In genomic region chr1:33992810-33993209, GRCm38 (mm10) we compare ENCODE assay signal across 28 mouse cellular contexts.
DNase-seq lines count a peak whose midpoint lies in the region; ATAC-seq and TF ChIP-seq lines count a peak whose summit lies in the region.
"Had no signal": no experiment of that assay in that cellular context is flagged by ENCODE, and none has a peak within 500 bp of the region (broad histone marks: within the 10 kb centered on the region; RNA-seq: fewer than 3 reads in every experiment).

No protein-coding gene starts in this region.

- peak; percentile 42; the same call in 1 of the 2 replicates for ATAC-seq in kidney, embryonic 14.5 days (ENCODE audit: low FRiP score, low TSS enrichment)
- peak; percentile 55; the same call in 1 of the 2 replicates for ATAC-seq in kidney, embryonic 16.5 days (ENCODE audit: low FRiP score, low TSS enrichment)
- ATAC-seq in midbrain, embryonic 13.5 days, result no peak
- ATAC-seq: forebrain, embryonic 15.5 days; Patski had no signal

- no peak overlapping the region for H3K27ac ChIP-seq in kidney, adult 2 months (ENCODE audit: insufficient read depth, low read depth, low read length)
- H3K27ac ChIP-seq in kidney, embryonic 14.5 days (ENCODE audit: low read depth, low read length), result no peak overlapping the region
- H3K27ac ChIP-seq in kidney, embryonic 16.5 days (ENCODE audit: low read length), result no peak overlapping the region
- no peak overlapping the region for H3K27ac ChIP-seq in midbrain, embryonic 13.5 days
- H3K27ac ChIP-seq: embryonic facial prominence, embryonic 10.5 days; embryonic facial prominence, embryonic 13.5 days; forebrain, embryonic 12.5 days; forebrain, embryonic 15.5 days; heart, adult 2 months; heart, embryonic 10.5 days; heart, embryonic 13.5 days; hindbrain, embryonic 12.5 days; hindbrain, embryonic 15.5 days had no signal

- 0 out of 2 replicates have a peak, but pooled peaks cover 3% of the 10 kb centered on the region for H3K4me1 ChIP-seq in kidney, adult 2 months (ENCODE audit: control insufficient read depth, insufficient read depth, low read length)
- H3K4me1 ChIP-seq in kidney, embryonic 14.5 days (ENCODE audit: control insufficient read depth, insufficient read depth, low read length), result no peaks in the 10 kb centered on the region
- H3K4me1 ChIP-seq in kidney, embryonic 16.5 days (ENCODE audit: insufficient read depth, low read length), result peaks cover 7% of the 10 kb centered on the region; the same call in 1 of the 2 replicates
- H3K4me1 ChIP-seq in midbrain, embryonic 13.5 days (replicated peaks), result peaks cover 6% of the 10 kb centered on the region; the same call in 1 of the 2 replicates
- H3K4me1 ChIP-seq: forebrain, embryonic 12.5 days; forebrain, embryonic 15.5 days; hindbrain, embryonic 15.5 days had no signal

- H3K4me3 ChIP-seq in kidney, adult 2 months (ENCODE audit: insufficient read depth, low read depth, low read length), result no peak overlapping the region
- H3K4me3 ChIP-seq in kidney, embryonic 14.5 days (ENCODE audit: low read length), result no peak overlapping the region
- no peak overlapping the region for H3K4me3 ChIP-seq in kidney, embryonic 16.5 days (ENCODE audit: low read length)
- H3K4me3 ChIP-seq in midbrain, embryonic 13.5 days (replicated peaks), result no peak overlapping the region
- H3K4me3 ChIP-seq: embryonic facial prominence, embryonic 10.5 days; embryonic facial prominence, embryonic 13.5 days; erythroblast, embryonic 14.5 days; forebrain, embryonic 12.5 days; forebrain, embryonic 15.5 days; heart, adult 2 months; heart, embryonic 10.5 days; heart, embryonic 13.5 days; hindbrain, embryonic 12.5 days; hindbrain, embryonic 15.5 days had no signal

- peak; percentile 65 for DNase-seq in kidney, adult 2 months
- no peak for DNase-seq in kidney, postnatal 4 days
- DNase-seq in kidney, postnatal 10 days, result no peak
- peak; percentile 33 to 47 for DNase-seq in kidney, postnatal 36 days
- DNase-seq in cerebellum, adult 8-10 months, result no peak
- DNase-seq: adrenal gland, postnatal 10 days; adrenal gland, postnatal 36 days; B cell, adult 2 months; cerebellum, adult 18-20 months; cerebellum, adult 9-11 months; cerebellum, postnatal 25 days; gastrocnemius, postnatal 25 days; heart, adult 2 months had no signal

- H3K9ac ChIP-seq in kidney, embryonic 14.5 days (ENCODE audit: low read depth, low read length), result no peak overlapping the region
- H3K9ac ChIP-seq in kidney, embryonic 16.5 days (replicated peaks; ENCODE audit: low read length), result no peak overlapping the region
- H3K9ac ChIP-seq in midbrain, embryonic 13.5 days (replicated peaks), result no peak overlapping the region
- H3K9ac ChIP-seq: embryonic facial prominence, embryonic 13.5 days; forebrain, embryonic 12.5 days; forebrain, embryonic 15.5 days; heart, embryonic 13.5 days; hindbrain, embryonic 12.5 days; hindbrain, embryonic 15.5 days had no signal

- no peaks in the 10 kb centered on the region for H3K9me3 ChIP-seq in kidney, embryonic 14.5 days (ENCODE audit: control insufficient read depth, low read length)
- H3K9me3 ChIP-seq in kidney, embryonic 16.5 days (ENCODE audit: low read length), result no peaks in the 10 kb centered on the region
- no peaks in the 10 kb centered on the region for H3K9me3 ChIP-seq in midbrain, embryonic 13.5 days
- H3K9me3 ChIP-seq: embryonic facial prominence, embryonic 10.5 days; embryonic facial prominence, embryonic 13.5 days; forebrain, embryonic 12.5 days; forebrain, embryonic 15.5 days; G1E; heart, embryonic 10.5 days; heart, embryonic 13.5 days; hindbrain, embryonic 12.5 days; hindbrain, embryonic 15.5 days had no signal

- H3K36me3 ChIP-seq in kidney, adult 2 months (ENCODE audit: control insufficient read depth, insufficient read depth, low read length), result no peaks in the 10 kb centered on the region
- H3K36me3 ChIP-seq in kidney, embryonic 14.5 days (ENCODE audit: control insufficient read depth, insufficient read depth, low read length), result no peaks in the 10 kb centered on the region
- no peaks in the 10 kb centered on the region for H3K36me3 ChIP-seq in kidney, embryonic 16.5 days (ENCODE audit: insufficient read depth, low read length)
- no peaks in the 10 kb centered on the region for H3K36me3 ChIP-seq in midbrain, embryonic 13.5 days
- H3K36me3 ChIP-seq: embryonic facial prominence, embryonic 10.5 days; embryonic facial prominence, embryonic 13.5 days; forebrain, embryonic 12.5 days; forebrain, embryonic 15.5 days; G1E; heart, embryonic 10.5 days; heart, embryonic 13.5 days; hindbrain, embryonic 12.5 days; hindbrain, embryonic 15.5 days had no signal

- TF ChIP-seq CTCF in kidney, adult 2 months (conservative IDR thresholded peaks at IDR 0.05; ENCODE audit: insufficient read depth, insufficient read length, low read depth, low read length), result no peak

- no peak for TF ChIP-seq POLR2A in kidney, adult 2 months (IDR thresholded peaks at IDR 0.05; ENCODE audit: low read depth, low read length)

- H3K4me2 ChIP-seq in kidney, embryonic 14.5 days (replicated peaks; ENCODE audit: low read depth, low read length), result no peak overlapping the region
- no peak overlapping the region for H3K4me2 ChIP-seq in kidney, embryonic 16.5 days (replicated peaks; ENCODE audit: low read depth, low read length)
- H3K4me2 ChIP-seq in midbrain, embryonic 13.5 days (replicated peaks), result no peak overlapping the region
- H3K4me2 ChIP-seq: embryonic facial prominence, embryonic 13.5 days; forebrain, embryonic 12.5 days; forebrain, embryonic 15.5 days; heart, embryonic 13.5 days; hindbrain, embryonic 12.5 days; hindbrain, embryonic 15.5 days had no signal

- H3K27me3 ChIP-seq in kidney, adult 2 months (replicated peaks; ENCODE audit: control insufficient read depth, insufficient read depth, low read length), result no peaks in the 10 kb centered on the region
- H3K27me3 ChIP-seq in kidney, embryonic 14.5 days (ENCODE audit: control insufficient read depth, insufficient read depth, low read length), result no peaks in the 10 kb centered on the region
- H3K27me3 ChIP-seq in kidney, embryonic 16.5 days (ENCODE audit: insufficient read depth, low read length), result no peaks in the 10 kb centered on the region
- no peaks in the 10 kb centered on the region for H3K27me3 ChIP-seq in midbrain, embryonic 13.5 days
- H3K27me3 ChIP-seq: CH12.LX; embryonic facial prominence, embryonic 13.5 days; forebrain, embryonic 12.5 days; forebrain, embryonic 15.5 days; heart, embryonic 13.5 days; hindbrain, embryonic 12.5 days; hindbrain, embryonic 15.5 days; Patski had no signal

- WGBS in kidney, adult 2 months, result 41% methylated on average over 11 of the region's 11 CpGs
- 69% methylated on average over 11 of the region's 11 CpGs for WGBS in kidney, embryonic 14.5 days
- 64% methylated on average over 11 of the region's 11 CpGs for WGBS in kidney, embryonic 16.5 days
- 92% methylated on average over 11 of the region's 11 CpGs for WGBS in midbrain, embryonic 13.5 days

Comparison
In these comparisons a context has a peak if more than half of its experiments do, and no peak if none do; other contexts are left out.
1. DNase-seq: peak in kidney, adult 2 months (single experiment) and kidney, postnatal 36 days (2 of 2); none in kidney, postnatal 4 days (0 of 2), kidney, postnatal 10 days (single experiment) and cerebellum, adult 8-10 months (single experiment).